Mouse (Mus musculus): ENCODE measurements around the gene 4930512M02Rik. TPM values are rescaled to one million over a fixed set of nuclear protein-coding genes. Genes with fewer than 3 reads are reported as not detected.

The 4930512M02Rik gene
- polyA plus RNA-seq, 1 experiment = 1.5 TPM

GRCm38 (mm10) chr11:11660651-11661050 is 33.0 kb upstream of the 4930512M02Rik start:
- Histone ChIP-seq H3K27me3 (ENCODE audit: control insufficient read depth, insufficient read depth, low read length) (no peaks in the 10 kb centered on the region), H3K27ac (ENCODE audit: control insufficient read depth, insufficient read depth, low read depth, low read length) (no peak overlapping the region), H3K4me1 (ENCODE audit: control insufficient read depth, insufficient read depth, low read length) (no peaks in the 10 kb centered on the region), H3K36me3 (ENCODE audit: control insufficient read depth, insufficient read depth, low read length) (no peaks in the 10 kb centered on the region), H3K4me3 (ENCODE audit: control insufficient read depth, low read depth, low read length) (no peak overlapping the region)
- TF ChIP-seq CTCF (IDR thresholded peaks at IDR 0.05; ENCODE audit: control insufficient read depth, insufficient read depth, insufficient replicate concordance, low read depth, low read length) = no peak
- TF ChIP-seq POLR2A (IDR thresholded peaks at IDR 0.05; ENCODE audit: control insufficient read depth, low read depth, low read length) = no peak

GRCm38 (mm10) chr11:11658834-11659233 is 31.2 kb upstream of the 4930512M02Rik start:
- TF ChIP-seq POLR2A (IDR thresholded peaks at IDR 0.05; ENCODE audit: control insufficient read depth, low read depth, low read length) = no peak
- Histone ChIP-seq H3K4me3 (ENCODE audit: control insufficient read depth, low read depth, low read length) (no peak overlapping the region), H3K27me3 (ENCODE audit: control insufficient read depth, insufficient read depth, low read length) (no peaks in the 10 kb centered on the region), H3K27ac (ENCODE audit: control insufficient read depth, insufficient read depth, low read depth, low read length) (no peak overlapping the region), H3K4me1 (ENCODE audit: control insufficient read depth, insufficient read depth, low read length) (no peaks in the 10 kb centered on the region), H3K36me3 (ENCODE audit: control insufficient read depth, insufficient read depth, low read length) (no peaks in the 10 kb centered on the region)

GRCm38 (mm10) chr11:11657634-11658033 is 30.0 kb upstream of the 4930512M02Rik start:
- H3K27me3 ChIP-seq (ENCODE audit: control insufficient read depth, insufficient read depth, low read length) = no peaks in the 10 kb centered on the region
- no peaks in the 10 kb centered on the region for H3K4me1 ChIP-seq (ENCODE audit: control insufficient read depth, insufficient read depth, low read length)
- no peaks in the 10 kb centered on the region for H3K36me3 ChIP-seq (ENCODE audit: control insufficient read depth, insufficient read depth, low read length)
- no peak overlapping the region for H3K4me3 ChIP-seq (ENCODE audit: control insufficient read depth, low read depth, low read length)
- TF ChIP-seq CTCF (IDR thresholded peaks at IDR 0.05; ENCODE audit: control insufficient read depth, insufficient read depth, insufficient replicate concordance, low read depth, low read length) (no peak), POLR2A (IDR thresholded peaks at IDR 0.05; ENCODE audit: control insufficient read depth, low read depth, low read length) (no peak)
- no peak overlapping the region for H3K27ac ChIP-seq (ENCODE audit: control insufficient read depth, insufficient read depth, low read depth, low read length)

GRCm38 (mm10) chr11:11656995-11657530 is 29.4 kb upstream of the 4930512M02Rik start:
- no peak for TF ChIP-seq CTCF (IDR thresholded peaks at IDR 0.05; ENCODE audit: control insufficient read depth, insufficient read depth, insufficient replicate concordance, low read depth, low read length)
- TF ChIP-seq POLR2A (IDR thresholded peaks at IDR 0.05; ENCODE audit: control insufficient read depth, low read depth, low read length) = no peak
- no peaks in the 10 kb centered on the region for H3K4me1 ChIP-seq (ENCODE audit: control insufficient read depth, insufficient read depth, low read length)
- no peaks in the 10 kb centered on the region for H3K27me3 ChIP-seq (ENCODE audit: control insufficient read depth, insufficient read depth, low read length)
- no peak overlapping the region for H3K27ac ChIP-seq (ENCODE audit: control insufficient read depth, insufficient read depth, low read depth, low read length)
- H3K36me3 ChIP-seq (ENCODE audit: control insufficient read depth, insufficient read depth, low read length) = no peaks in the 10 kb centered on the region
- H3K4me3 ChIP-seq (ENCODE audit: control insufficient read depth, low read depth, low read length) = no peak overlapping the region

- TF ChIP-seq POLR2A (IDR thresholded peaks at IDR 0.05; ENCODE audit: control insufficient read depth, low read depth, low read length) = no peak
- no peak for TF ChIP-seq CTCF (IDR thresholded peaks at IDR 0.05; ENCODE audit: control insufficient read depth, insufficient read depth, insufficient replicate concordance, low read depth, low read length)
Observed at GRCm38 (mm10) chr11:11656388-11656787, 28.8 kb upstream of the 4930512M02Rik start.

GRCm38 (mm10) chr11:11644303-11644702 is 16.7 kb upstream of the 4930512M02Rik start:
- Histone ChIP-seq H3K4me1 (ENCODE audit: control insufficient read depth, insufficient read depth, low read length) (no peaks in the 10 kb centered on the region), H3K4me3 (ENCODE audit: control insufficient read depth, low read depth, low read length) (no peak overlapping the region)
- TF ChIP-seq CTCF (IDR thresholded peaks at IDR 0.05; ENCODE audit: control insufficient read depth, insufficient read depth, insufficient replicate concordance, low read depth, low read length) = no peak
- TF ChIP-seq POLR2A (IDR thresholded peaks at IDR 0.05; ENCODE audit: control insufficient read depth, low read depth, low read length) = no peak

More at GRCm38 (mm10) chr11:11656388-11656787, 28.8 kb upstream of the 4930512M02Rik start:
- H3K27ac ChIP-seq (ENCODE audit: control insufficient read depth, insufficient read depth, low read depth, low read length) = no peak overlapping the region
- no peak overlapping the region for H3K4me3 ChIP-seq (ENCODE audit: control insufficient read depth, low read depth, low read length)
- no peaks in the 10 kb centered on the region for H3K4me1 ChIP-seq (ENCODE audit: control insufficient read depth, insufficient read depth, low read length)
- no peaks in the 10 kb centered on the region for H3K27me3 ChIP-seq (ENCODE audit: control insufficient read depth, insufficient read depth, low read length)
- no peaks in the 10 kb centered on the region for H3K36me3 ChIP-seq (ENCODE audit: control insufficient read depth, insufficient read depth, low read length)

GRCm38 (mm10) chr11:11624073-11624705 is 3.4 kb downstream of the 4930512M02Rik start:
- TF ChIP-seq CTCF (IDR thresholded peaks at IDR 0.05; ENCODE audit: control insufficient read depth, insufficient read depth, insufficient replicate concordance, low read depth, low read length) (no peak), POLR2A (IDR thresholded peaks at IDR 0.05; ENCODE audit: control insufficient read depth, low read depth, low read length) (no peak)
- H3K4me1 ChIP-seq (ENCODE audit: control insufficient read depth, insufficient read depth, low read length) = no peaks in the 10 kb centered on the region
- H3K27me3 ChIP-seq (ENCODE audit: control insufficient read depth, insufficient read depth, low read length) = no peaks in the 10 kb centered on the region

More at GRCm38 (mm10) chr11:11644303-11644702, 16.7 kb upstream of the 4930512M02Rik start:
- H3K36me3 ChIP-seq (ENCODE audit: control insufficient read depth, insufficient read depth, low read length) = no peaks in the 10 kb centered on the region
- H3K27me3 ChIP-seq (ENCODE audit: control insufficient read depth, insufficient read depth, low read length) = no peaks in the 10 kb centered on the region
- no peak overlapping the region for H3K27ac ChIP-seq (ENCODE audit: control insufficient read depth, insufficient read depth, low read depth, low read length)

More at GRCm38 (mm10) chr11:11624073-11624705, 3.4 kb downstream of the 4930512M02Rik start:
- H3K27ac ChIP-seq (ENCODE audit: control insufficient read depth, insufficient read depth, low read depth, low read length) = no peak overlapping the region
- no peaks in the 10 kb centered on the region for H3K36me3 ChIP-seq (ENCODE audit: control insufficient read depth, insufficient read depth, low read length)
- no peak overlapping the region for H3K4me3 ChIP-seq (ENCODE audit: control insufficient read depth, low read depth, low read length)
